Mouse (Mus musculus) liver, postnatal 0 days (tissue): ENCODE data around the gene Strip2.

Experiments
- CTCF ChIP-seq: sonication (generic); IDR thresholded peaks from 2 replicates; pipeline ENCODE4 v1.5.1; 2016; ENCODE audit warnings: antibody characterized with exemption, low read depth
- EP300 ChIP-seq: IDR thresholded peaks from 2 replicates; pipeline ENCODE4 v1.6.1; 2016; ENCODE audit warnings: antibody characterized with exemption, low read depth, mild to moderate bottlenecking

DNA sequence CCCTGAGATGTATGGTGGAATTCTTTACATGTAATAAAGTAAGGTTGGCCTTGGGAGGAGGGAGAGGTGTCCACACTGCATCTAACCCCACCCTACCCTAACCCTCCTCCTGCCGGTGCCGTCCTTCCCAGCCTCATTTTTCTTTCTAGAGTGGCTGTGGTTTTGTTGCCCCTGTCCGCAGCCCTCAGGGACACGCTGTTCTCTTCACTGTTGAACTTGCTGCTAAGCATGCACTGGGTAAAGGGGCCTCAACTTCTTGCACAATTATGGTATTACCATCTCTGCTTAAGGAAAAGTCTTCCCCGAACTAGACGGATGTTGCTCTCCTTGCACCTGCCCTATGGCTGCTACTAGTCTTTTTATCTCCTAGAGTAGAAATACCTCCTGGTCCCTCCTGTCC lies 69.2 kb downstream of the Strip2 start:
- no peak for TF ChIP-seq CTCF
- no peak for TF ChIP-seq EP300
